Mouse (Mus musculus) CH12.LX (cell line): ENCODE data around the gene Osbpl11. TPM values are rescaled to one million over a fixed set of nuclear protein-coding genes. Genes with fewer than 3 reads are reported as not detected.
A peak's percentile ranks its signal among the peaks of the same experiment; 100 is the strongest.

Source experiments
- DNase-seq: peaks from one replicate; pipeline ENCODE4 v3.0.0-alpha.2; 2013; ENCODE audit errors: extremely low read depth
- H3K27ac ChIP-seq: 2 replicates; pipeline ENCODE4 v1.5.1; 2012; ENCODE audit warnings: low read depth, mild to moderate bottlenecking, control low read depth, moderate library complexity; ENCODE audit not compliant: insufficient read depth
- H3K27me3 ChIP-seq: replicated peaks from 2 replicates; pipeline ENCODE3; 2012; ENCODE audit warnings: inconsistent platforms
- H3K36me3 ChIP-seq, 2 experiments: replicated peaks in 1 of 2; 2 replicates each; pipeline versions ENCODE3 to v1.6.1; 2012; ENCODE audit warnings: inconsistent platforms in 1 of 2, low read length in 1 of 2, mild to moderate bottlenecking in 1 of 2, mixed read lengths in 1 of 2, moderate library complexity in 1 of 2; ENCODE audit not compliant: control insufficient read depth in 1 of 2, insufficient read depth in 1 of 2
- H3K4me1 ChIP-seq, 2 experiments: 2 replicates each; pipeline ENCODE4 v1.6.1; 2012; ENCODE audit warnings: inconsistent platforms in 1 of 2, moderate library complexity in 1 of 2; ENCODE audit not compliant: insufficient read depth in 2 of 2, control insufficient read depth in 1 of 2
- H3K4me2 ChIP-seq: 2 replicates; pipeline ENCODE4 v1.6.1; 2012; ENCODE audit warnings: low read depth, mild to moderate bottlenecking, control low read depth; ENCODE audit not compliant: poor library complexity, insufficient read depth, severe bottlenecking
- H3K4me3 ChIP-seq, 3 experiments: fragments of 150-350 bp in 1 of 3; sonication (generic) in 1 of 3; replicated peaks in 1 of 3; 2 replicates each; pipeline versions ENCODE3 to v1.5.1; 2011 to 2012; ENCODE audit warnings: low read depth in 2 of 3, low read length in 2 of 3, mild to moderate bottlenecking in 2 of 3, moderate library complexity in 2 of 3, control low read depth in 1 of 3, improper control_type of control experiment in 1 of 3, inconsistent platforms in 1 of 3, mixed read lengths in 1 of 3; ENCODE audit not compliant: poor library complexity in 1 of 3
- H3K79me2 ChIP-seq: replicated peaks from 2 replicates; pipeline ENCODE4 v1.6.1; 2012; ENCODE audit warnings: mild to moderate bottlenecking, moderate library complexity; ENCODE audit not compliant: control insufficient read depth, poor library complexity, insufficient read depth, severe bottlenecking; ENCODE audit errors: extremely low read depth
- H3K9ac ChIP-seq: 2 replicates; pipeline ENCODE4 v1.6.1; 2012; ENCODE audit warnings: low read depth, mild to moderate bottlenecking, control low read depth, moderate library complexity; ENCODE audit not compliant: insufficient read depth
- H3K9me3 ChIP-seq: replicated peaks from 2 replicates; pipeline ENCODE3; 2012; ENCODE audit warnings: low read length, inconsistent platforms, mixed read lengths
- BHLHE40 ChIP-seq: IDR thresholded peaks from 2 replicates; pipeline ENCODE4 v1.6.1; 2011; ENCODE audit warnings: mild to moderate bottlenecking, low read depth, low read length, improper control_type of control experiment
- CTCF ChIP-seq, 2 experiments: IDR thresholded peaks in 1 of 2; conservative IDR thresholded peaks in 1 of 2; 2 replicates each; pipeline ENCODE4 v1.5.1; 2011 to 2012; ENCODE audit warnings: low read depth in 2 of 2, low read length in 2 of 2, improper control_type of control experiment in 1 of 2, inconsistent platforms in 1 of 2, mild to moderate bottlenecking in 1 of 2, moderate library complexity in 1 of 2
- E2F4 ChIP-seq: IDR thresholded peaks from 2 replicates; pipeline ENCODE4 v1.6.1; 2011; ENCODE audit warnings: low read depth, low read length, improper control_type of control experiment; ENCODE audit not compliant: insufficient replicate concordance
- ETS1 ChIP-seq: conservative IDR thresholded peaks from 2 replicates; pipeline ENCODE4 v1.6.1; 2012; ENCODE audit warnings: low read depth, mild to moderate bottlenecking, inconsistent platforms, low read length, improper control_type of control experiment, moderate library complexity
- GABPA ChIP-seq: IDR thresholded peaks from 2 replicates; pipeline ENCODE4 v1.6.1; 2012; ENCODE audit warnings: low read depth, low read length, improper control_type of control experiment, inconsistent platforms; ENCODE audit not compliant: insufficient replicate concordance
- HCFC1 ChIP-seq: IDR thresholded peaks from 2 replicates; pipeline ENCODE4 v1.6.1; 2012; ENCODE audit warnings: low read depth, mild to moderate bottlenecking, inconsistent platforms, low read length, improper control_type of control experiment
- MYC ChIP-seq: IDR thresholded peaks from 2 replicates; pipeline ENCODE4 v1.6.1; 2011; ENCODE audit warnings: low read depth, mild to moderate bottlenecking, improper control_type of control experiment, low read length
- POLR2AphosphoS2 ChIP-seq: IDR thresholded peaks from 2 replicates; pipeline ENCODE4 v1.6.1; 2011; ENCODE audit warnings: low read depth, low read length, improper control_type of control experiment
- RAD21 ChIP-seq: IDR thresholded peaks from 2 replicates; pipeline ENCODE4 v1.6.1; 2011; ENCODE audit warnings: low read depth, mild to moderate bottlenecking, low read length, improper control_type of control experiment, moderate library complexity
- SIN3A ChIP-seq: IDR thresholded peaks from 2 replicates; pipeline ENCODE4 v1.6.1; 2012; ENCODE audit warnings: low read length, improper control_type of control experiment, inconsistent platforms
- SMC3 ChIP-seq: IDR thresholded peaks from 2 replicates; pipeline ENCODE4 v1.6.1; 2011; ENCODE audit warnings: low read depth, low read length, improper control_type of control experiment
- TBP ChIP-seq: conservative IDR thresholded peaks from 2 replicates; pipeline ENCODE4 v1.6.1; 2011; ENCODE audit warnings: low read depth, low read length, improper control_type of control experiment
- TCF12 ChIP-seq: IDR thresholded peaks from 2 replicates; pipeline ENCODE4 v1.6.1; 2014; ENCODE audit warnings: low read depth, mild to moderate bottlenecking, inconsistent platforms, low read length, improper control_type of control experiment
- USF2 ChIP-seq: conservative IDR thresholded peaks from 2 replicates; pipeline ENCODE4 v1.6.1; 2011; ENCODE audit warnings: low read depth, low read length, improper control_type of control experiment
- ZC3H11A ChIP-seq: IDR thresholded peaks from 2 replicates; pipeline ENCODE4 v1.6.1; 2012; ENCODE audit warnings: low read depth, mild to moderate bottlenecking, inconsistent platforms, low read length, improper control_type of control experiment
- ZKSCAN1 ChIP-seq: IDR thresholded peaks from 2 replicates; pipeline ENCODE4 v1.6.1; 2012; ENCODE audit warnings: low read depth, inconsistent platforms, low read length, improper control_type of control experiment, borderline replicate concordance
- dilution Hi-C: fragments of 300-500 bp; cut with MboI; formaldehyde crosslinking; loops from 2 replicates; pipeline ENCODE4 v1.14.3; 2020; ENCODE audit warnings: low sequenced_read_pairs; ENCODE audit not compliant: extremely low pct_unique_long_range_greater_than_20kb, extremely low pct_ligation_motif_present
- in situ Hi-C: fragments of 300-500 bp; cut with MboI; formaldehyde crosslinking; loops from 3 replicates; pipeline ENCODE4 v1.14.3; 2019; ENCODE audit warnings: low sequenced_read_pairs, low pct_ligation_motif_present, low pct_unique_long_range_greater_than_20kb, mixed read lengths
- polyA plus RNA-seq: library from polyadenylated mRNA; unstranded; fragments of >175 nt; gene quantifications from 2 replicates; pipeline ENCODE4 v1.2.1, GENCODE M21; 2012; ENCODE audit warnings: low read depth; ENCODE audit not compliant: insufficient read length
- total RNA-seq, 2 experiments: library from RNA; depleted of rRNA; stranded (reverse); fragments of 300-350 nt in 1 of 2; fragments of >200 nt in 1 of 2; gene quantifications; 2 replicates each; pipeline ENCODE4 v1.2.3; 2012 to 2014

Gene Osbpl11
- total and polyA plus RNA-seq, 3 experiments = 10.8 to 12.9 (median 11.4) TPM

GRCm38 (mm10) chr16:33167537-33167936, 17.3 kb upstream of the Osbpl11 start:
- in situ Hi-C loops = no loop called here
- Histone ChIP-seq H3K27me3 (no peaks in the 10 kb centered on the region), H3K36me3 (no peaks in the 10 kb centered on the region), H3K9me3 (peaks cover 5% of the 10 kb centered on the region), H3K27ac (no peak overlapping the region), H3K4me3 (no peak overlapping the region), H3K4me2 (no peak overlapping the region), H3K9ac (no peak overlapping the region), H3K4me1 (peaks cover 0 to 7% of the 10 kb centered on the region in 2 experiments; a peak in 1 of 4 replicates), H3K79me2 (no peaks in the 10 kb centered on the region)
- DNase-seq = no peak
- TF ChIP-seq BHLHE40 (no peak), CTCF (conservative IDR thresholded peaks at IDR 0.05 in 1 of 2, IDR thresholded peaks at IDR 0.05 in 1 of 2; ENCODE audit: low read depth in 2 of 2, low read length in 2 of 2) (peak; percentile 36 to 93; a peak in 3 of 4 replicates), SMC3 (peak; percentile 62), USF2 (no peak), GABPA (no peak), MYC (0 out of 2 replicates have a peak, but pooled peaks have one; percentile 35), E2F4 (no peak), ETS1 (no peak), TBP (no peak), POLR2AphosphoS2 (no peak), RAD21 (peak; percentile 53), ZKSCAN1 (no peak), ZC3H11A (no peak), HCFC1 (no peak)
- dilution Hi-C loops = no loop called here

GRCm38 (mm10) chr16:33169471-33170034, 15.3 kb upstream of the Osbpl11 start:
- peaks cover 0 to 7% of the 10 kb centered on the region in 2 experiments; a peak in 1 of 4 replicates for H3K4me1 ChIP-seq
- peaks cover 5% of the 10 kb centered on the region for H3K9me3 ChIP-seq
- no peaks in the 10 kb centered on the region for H3K36me3 ChIP-seq
- H3K27ac ChIP-seq = no peak overlapping the region
- H3K9ac ChIP-seq = no peak overlapping the region
- H3K4me2 ChIP-seq = no peak overlapping the region
- no peak overlapping the region for H3K4me3 ChIP-seq
- no peaks in the 10 kb centered on the region for H3K79me2 ChIP-seq
- dilution Hi-C loops = no loop called here
- DNase-seq = no peak
- H3K27me3 ChIP-seq = no peaks in the 10 kb centered on the region
- TF ChIP-seq TCF12 = no peak
- no peak for TF ChIP-seq POLR2AphosphoS2
- no peak for TF ChIP-seq BHLHE40
- no peak for TF ChIP-seq SIN3A
- TF ChIP-seq RAD21 = no peak
- in situ Hi-C loops = no loop called here
